Mouse (Mus musculus) heart, adult 2 months (tissue): ENCODE measurements at regions not wholly inside any gene's neighbourhood (a gene's known extent, or its start where the extent isn't known, plus 50 kb on each side); places are given as distances from the start of the nearest gene placed in this dataset.
"Not testable (repeated sequence)": the region's sequence is repeated elsewhere in the genome, so short reads cannot be mapped to it uniquely, and the experiment has no call there.

Experiments
- DNase-seq, 2 experiments: peaks; one replicate each; pipeline ENCODE4 v3.0.0; 2021
- H3K27ac ChIP-seq: fragments of 200-600 bp; 2 replicates; pipeline ENCODE4 v1.8.1; 2022
- H3K27me3 ChIP-seq: fragments of 200-500 bp; 2 replicates; pipeline ENCODE4 v1.6.1; 2012; ENCODE audit warnings: mild to moderate bottlenecking, low read length, inconsistent platforms, mixed read lengths; ENCODE audit not compliant: control insufficient read depth, insufficient read depth
- H3K36me3 ChIP-seq: fragments of 200-500 bp; 2 replicates; pipeline ENCODE4 v1.6.1; 2012; ENCODE audit warnings: low read length, inconsistent platforms; ENCODE audit not compliant: control insufficient read depth, insufficient read depth
- H3K4me1 ChIP-seq: fragments of 200-500 bp; 2 replicates; pipeline ENCODE4 v1.6.1; 2011; ENCODE audit warnings: low read length; ENCODE audit not compliant: control insufficient read depth, insufficient read depth
- H3K4me3 ChIP-seq: fragments of 200-600 bp; 2 replicates; pipeline ENCODE4 v1.8.1; 2022
- H3K79me2 ChIP-seq: fragments of 200-500 bp; replicated peaks from 2 replicates; pipeline ENCODE4 v1.6.1; 2012; ENCODE audit warnings: mild to moderate bottlenecking, inconsistent platforms, low read length, moderate library complexity, mixed read lengths; ENCODE audit not compliant: control insufficient read depth, insufficient read depth
- H3K9ac ChIP-seq: fragments of 200-500 bp; 2 replicates; pipeline ENCODE4 v1.6.1; 2012; ENCODE audit warnings: low read depth, mild to moderate bottlenecking, control low read depth, inconsistent platforms, low read length, mixed read lengths
- CTCF ChIP-seq: fragments of 200-600 bp; IDR thresholded peaks from 2 replicates; pipeline ENCODE4 v1.8.1; 2022; ENCODE audit warnings: antibody characterized with exemption, mild to moderate bottlenecking, moderate library complexity
- EP300 ChIP-seq: fragments of 200-500 bp; IDR thresholded peaks from 2 replicates; pipeline ENCODE4 v1.6.1; 2011; ENCODE audit warnings: low read depth, low read length, control low read depth; ENCODE audit not compliant: insufficient read depth
- POLR2A ChIP-seq: fragments of 200-500 bp; IDR thresholded peaks from 2 replicates; pipeline ENCODE4 v1.6.1; 2011; ENCODE audit warnings: mild to moderate bottlenecking, low read depth, low read length, control low read depth; ENCODE audit not compliant: insufficient read depth
- WGBS: fragments of 180-500 bp; shearing (Covaris S2); methylation state at CpG from one replicate; pipeline ENCODE4 v1.1.7; 2018; 5-methylcytosine and 5-hydroxymethylcytosine counted together
- intact Hi-C: fragments of 180-260 bp; cut with DNase I; formaldehyde crosslinking; loops from one replicate; pipeline ENCODE4 v1.15.1; 2025

DNA sequence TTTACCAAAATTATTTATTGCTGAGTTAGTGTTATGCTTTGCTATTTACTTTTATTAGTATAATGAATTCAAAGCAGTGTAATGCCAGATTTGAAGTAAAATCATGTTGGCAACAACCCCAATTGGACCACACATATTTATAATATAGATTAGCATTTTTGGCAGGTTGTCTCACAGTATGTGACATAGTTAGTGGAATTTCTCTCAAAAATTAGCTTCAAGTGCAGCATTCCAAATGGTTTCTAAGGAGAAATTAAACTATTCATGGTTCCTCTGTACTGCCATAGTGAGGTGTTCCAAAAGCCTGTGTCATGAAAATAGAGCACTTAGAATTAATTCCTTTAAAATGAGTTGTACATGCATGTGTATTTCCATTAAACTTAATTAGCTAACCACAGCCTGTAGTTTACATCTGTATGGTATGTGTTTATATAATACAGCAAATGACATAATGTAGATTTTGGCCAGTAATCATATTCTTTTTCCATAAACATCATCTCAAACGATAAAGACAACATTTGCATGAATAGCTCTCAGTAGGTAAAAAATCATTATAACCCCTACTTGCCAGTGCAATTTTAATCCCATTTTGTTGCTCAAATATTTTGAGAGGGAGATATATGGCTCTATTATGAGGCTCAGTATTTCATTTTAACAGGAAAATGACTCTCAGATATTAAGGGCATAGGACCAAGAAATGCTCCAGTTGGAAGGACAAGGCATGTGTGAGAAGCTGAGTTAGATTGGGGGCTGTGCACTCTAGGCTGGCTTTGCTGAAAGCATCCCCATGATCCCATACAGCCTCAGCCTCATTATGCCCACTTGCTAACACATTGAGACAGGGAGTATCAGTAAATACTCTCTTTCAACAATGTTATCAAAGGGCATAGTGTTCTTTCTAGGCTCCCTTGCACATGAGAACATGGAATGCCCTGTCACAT, 678.9 kb downstream of the A830018L16Rik start:
- H3K4me1 ChIP-seq: no peaks in the 10 kb centered on the region
- no peak overlapping the region for H3K27ac ChIP-seq
- H3K27me3 ChIP-seq: no peaks in the 10 kb centered on the region
- no peak overlapping the region for H3K9ac ChIP-seq
- no peaks in the 10 kb centered on the region for H3K36me3 ChIP-seq
- H3K4me3 ChIP-seq: no peak overlapping the region
- 67% methylated on average over 1 of the region's 1 CpGs for WGBS
- DNase-seq: no peak
- no peak for TF ChIP-seq CTCF
- no peak for TF ChIP-seq POLR2A
- no peak for TF ChIP-seq EP300
- intact Hi-C loops: no loop called here
- H3K79me2 ChIP-seq: no peaks in the 10 kb centered on the region

DNA sequence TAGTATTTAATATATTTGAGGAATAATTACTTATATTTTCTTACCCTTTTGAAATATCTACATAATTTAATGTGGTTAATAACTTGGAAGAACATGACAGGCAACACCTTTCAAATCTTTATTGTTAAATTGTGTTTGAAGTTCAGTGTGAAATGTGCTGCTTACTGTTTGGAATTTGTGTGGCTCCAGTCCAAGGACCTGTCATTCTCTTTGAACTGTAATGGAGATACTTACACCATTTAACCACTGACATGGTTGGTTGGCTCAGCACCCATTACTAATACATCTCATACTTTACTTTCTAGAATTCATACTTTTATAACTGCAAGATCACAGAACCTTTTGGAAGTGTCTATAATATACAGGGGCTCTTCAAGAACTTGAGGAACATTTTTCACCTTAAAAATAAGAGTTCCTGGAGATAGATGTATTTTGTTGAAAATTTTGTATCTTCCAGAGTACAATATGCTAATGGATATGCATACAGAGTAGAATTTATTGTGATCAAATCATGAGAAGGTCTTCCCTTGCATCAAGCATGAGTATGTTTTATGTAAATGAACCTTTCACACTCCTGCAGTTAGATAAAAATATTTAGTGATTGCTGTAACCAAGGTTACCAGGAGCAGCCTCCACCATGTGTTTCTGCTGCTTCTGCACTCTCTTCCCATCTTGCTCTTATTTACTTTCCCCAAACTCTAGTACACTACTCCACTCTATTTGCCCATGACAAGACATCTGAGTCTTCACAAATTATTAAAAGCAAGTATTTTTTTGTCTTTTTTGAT, 701.3 kb downstream of the A830018L16Rik start:
- Histone ChIP-seq H3K79me2 (no peaks in the 10 kb centered on the region), H3K27ac (no peak overlapping the region), H3K36me3 (no peaks in the 10 kb centered on the region), H3K27me3 (no peaks in the 10 kb centered on the region), H3K4me1 (no peaks in the 10 kb centered on the region), H3K4me3 (no peak overlapping the region), H3K9ac (no peak overlapping the region)
- no peak for TF ChIP-seq EP300
- TF ChIP-seq CTCF: no peak
- TF ChIP-seq POLR2A: no peak
- no peak for DNase-seq
- intact Hi-C loops: no loop called here

DNA sequence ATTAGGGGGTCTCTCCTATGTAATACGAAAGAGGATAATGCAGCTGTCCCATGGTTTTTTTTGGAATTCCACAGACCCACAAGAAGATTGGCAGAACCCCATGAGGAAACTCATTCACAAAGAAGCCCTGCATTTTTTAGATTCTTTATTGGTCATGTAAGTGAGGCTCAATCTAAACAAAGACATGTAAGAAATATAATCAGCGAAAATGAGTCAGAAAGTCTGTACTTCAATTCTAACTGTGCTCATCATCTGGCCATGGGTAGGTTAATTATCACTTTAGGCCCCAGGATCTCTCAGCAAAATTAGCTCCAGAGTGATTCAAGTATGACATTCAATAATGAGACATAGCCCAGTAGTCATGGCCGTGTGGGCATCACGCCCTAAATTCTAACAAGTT, 703.2 kb downstream of the A830018L16Rik start:
- intact Hi-C loops: no loop called here
- no peak for TF ChIP-seq EP300
- TF ChIP-seq POLR2A: no peak
- no peak for DNase-seq
- Histone ChIP-seq H3K4me1 (no peaks in the 10 kb centered on the region), H3K27me3 (no peaks in the 10 kb centered on the region), H3K9ac (no peak overlapping the region), H3K36me3 (no peaks in the 10 kb centered on the region), H3K79me2 (no peaks in the 10 kb centered on the region), H3K4me3 (no peak overlapping the region), H3K27ac (no peak overlapping the region)
- 77% methylated on average over 4 of the region's 4 CpGs for WGBS

DNA sequence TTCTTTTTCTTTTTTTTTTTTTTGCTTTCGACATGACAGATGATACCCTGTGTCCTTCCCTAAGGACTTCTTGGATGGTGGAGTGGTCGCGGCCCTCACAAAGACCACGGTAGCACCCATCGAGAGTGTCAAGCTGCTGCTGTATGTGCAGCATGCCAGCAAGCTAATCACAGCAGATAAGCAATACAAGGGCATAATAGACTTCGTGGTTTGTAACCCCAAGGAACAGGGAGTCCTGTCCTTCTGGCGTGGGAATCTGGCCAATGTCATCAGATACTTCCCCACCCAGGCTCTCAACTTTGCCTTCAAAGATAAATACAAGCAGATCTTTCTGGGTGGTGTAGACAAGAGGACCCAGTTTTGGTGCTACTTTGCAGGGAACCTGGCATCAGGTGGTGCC, 707.0 kb downstream of the A830018L16Rik start:
- no peak for DNase-seq
- WGBS: 46% methylated on average over 7 of the region's 7 CpGs
- TF ChIP-seq POLR2A: no peak
- H3K27me3 ChIP-seq: no peaks in the 10 kb centered on the region
- H3K27ac ChIP-seq: no peak overlapping the region
- H3K4me1 ChIP-seq: no peaks in the 10 kb centered on the region
- H3K4me3 ChIP-seq: no peak overlapping the region
- intact Hi-C loops: no loop called here
- H3K36me3 ChIP-seq: no peaks in the 10 kb centered on the region
- no peak overlapping the region for H3K9ac ChIP-seq
- H3K79me2 ChIP-seq: no peaks in the 10 kb centered on the region

DNA sequence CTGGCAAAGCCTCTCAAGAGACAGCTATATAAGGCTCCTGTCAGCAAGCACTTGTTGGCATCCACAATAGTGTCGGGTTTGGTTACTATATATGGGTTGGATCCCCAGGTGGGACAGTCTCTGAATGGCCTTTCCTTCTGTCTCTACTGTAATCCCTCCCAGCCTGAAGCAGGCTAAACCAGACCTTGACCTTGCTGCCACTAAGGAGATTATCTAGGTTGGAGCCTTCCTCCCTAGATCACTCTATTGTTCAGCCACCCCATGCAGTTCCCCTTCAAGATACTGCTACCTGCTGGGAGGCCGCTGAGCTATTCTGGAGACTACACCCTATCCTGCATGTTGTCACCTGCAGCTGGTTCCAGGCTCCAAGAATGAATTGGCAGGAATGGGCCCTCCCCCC, 712.7 kb downstream of the A830018L16Rik start:
- intact Hi-C loops, H3K27ac ChIP-seq, H3K27me3 ChIP-seq, DNase-seq, H3K36me3 ChIP-seq, H3K9ac ChIP-seq, H3K79me2 ChIP-seq, H3K4me1 ChIP-seq, H3K4me3 ChIP-seq: not testable (repeated sequence)
- WGBS: 39% methylated on average over 2 of the region's 2 CpGs

DNA sequence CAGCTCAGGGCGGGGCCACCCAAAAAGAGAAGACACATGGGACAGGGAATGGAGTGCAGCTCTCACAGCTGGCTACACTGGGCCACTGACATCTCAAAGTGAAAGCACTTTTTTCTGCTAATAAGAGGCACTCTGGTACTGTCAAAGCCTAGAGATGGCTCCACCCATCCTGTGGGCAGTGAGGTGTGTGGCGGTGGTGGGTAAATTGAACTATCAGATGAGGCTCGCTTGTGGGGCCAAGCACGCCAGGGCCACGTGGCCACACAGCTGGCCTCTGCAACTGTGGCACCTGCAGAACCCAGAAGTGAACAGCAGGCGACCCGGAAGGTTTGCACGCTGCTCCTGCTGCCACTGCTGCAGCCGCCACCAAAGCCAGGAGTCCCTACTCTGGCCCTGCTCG, 756.6 kb downstream of the A830018L16Rik start:
- 87% methylated on average over 10 of the region's 10 CpGs for WGBS
- H3K4me3 ChIP-seq: no peak overlapping the region

More for the DNA sequence above, 756.6 kb downstream of the A830018L16Rik start:
- Histone ChIP-seq H3K79me2 (no peaks in the 10 kb centered on the region), H3K27ac (no peak overlapping the region), H3K36me3 (no peaks in the 10 kb centered on the region), H3K27me3 (no peaks in the 10 kb centered on the region), H3K9ac (no peak overlapping the region), H3K4me1 (no peaks in the 10 kb centered on the region)
- no peak for DNase-seq
- TF ChIP-seq EP300 (no peak), POLR2A (no peak), CTCF (no peak)
- intact Hi-C loops: no loop called here
